Mouse (Mus musculus) pancreas, adult 10 weeks (tissue): ENCODE results near the gene Trim14. TPM values are rescaled to one million over a fixed set of nuclear protein-coding genes. Genes with fewer than 3 reads are reported as not detected.

Source experiments
- polyA plus RNA-seq: library from polyadenylated mRNA; stranded (reverse); fragments of 350-450 nt; fragmentation: Illumina TruSeq; extraction: RNeasy Lipid Tissue Mini Kit (QIAGEN cat#74804); gene quantifications from one replicate; pipeline ENCODE4 v1.2.3, GENCODE M21; 2015; ENCODE audit warnings: low read depth, low replicate concordance; ENCODE audit not compliant: insufficient read depth

Trim14 gene
- 4.8 TPM for polyA plus RNA-seq

DNA sequence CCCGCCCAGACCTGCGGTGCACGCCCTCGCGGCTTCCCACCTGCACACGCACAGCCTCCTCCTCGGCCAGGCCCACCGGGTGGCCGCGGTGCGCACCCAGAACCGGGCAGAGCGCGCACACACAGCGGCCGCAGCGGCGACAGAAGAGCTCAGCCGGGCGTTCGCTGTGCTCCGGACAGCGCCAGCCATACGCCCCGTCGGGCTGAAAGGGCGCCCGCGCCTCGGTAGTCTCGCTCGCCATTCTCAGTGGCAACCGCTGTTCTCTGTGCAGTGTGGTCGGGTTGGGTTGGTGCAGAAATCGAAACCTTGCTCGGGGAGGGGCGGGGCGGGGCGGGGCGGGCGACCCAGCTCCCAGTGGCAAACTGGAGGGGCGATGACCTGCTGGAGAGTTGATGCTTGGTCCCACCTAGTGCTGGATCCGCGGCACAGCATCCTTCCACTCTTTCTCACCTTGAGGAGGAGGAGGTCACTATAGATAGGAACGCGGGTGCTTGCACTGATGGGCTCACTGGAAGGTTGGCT, at the start of gene Trim14:
TSS of gene Trim14 (minus strand) at position 302 of the 522 bp plus-strand sequence.

DNA sequence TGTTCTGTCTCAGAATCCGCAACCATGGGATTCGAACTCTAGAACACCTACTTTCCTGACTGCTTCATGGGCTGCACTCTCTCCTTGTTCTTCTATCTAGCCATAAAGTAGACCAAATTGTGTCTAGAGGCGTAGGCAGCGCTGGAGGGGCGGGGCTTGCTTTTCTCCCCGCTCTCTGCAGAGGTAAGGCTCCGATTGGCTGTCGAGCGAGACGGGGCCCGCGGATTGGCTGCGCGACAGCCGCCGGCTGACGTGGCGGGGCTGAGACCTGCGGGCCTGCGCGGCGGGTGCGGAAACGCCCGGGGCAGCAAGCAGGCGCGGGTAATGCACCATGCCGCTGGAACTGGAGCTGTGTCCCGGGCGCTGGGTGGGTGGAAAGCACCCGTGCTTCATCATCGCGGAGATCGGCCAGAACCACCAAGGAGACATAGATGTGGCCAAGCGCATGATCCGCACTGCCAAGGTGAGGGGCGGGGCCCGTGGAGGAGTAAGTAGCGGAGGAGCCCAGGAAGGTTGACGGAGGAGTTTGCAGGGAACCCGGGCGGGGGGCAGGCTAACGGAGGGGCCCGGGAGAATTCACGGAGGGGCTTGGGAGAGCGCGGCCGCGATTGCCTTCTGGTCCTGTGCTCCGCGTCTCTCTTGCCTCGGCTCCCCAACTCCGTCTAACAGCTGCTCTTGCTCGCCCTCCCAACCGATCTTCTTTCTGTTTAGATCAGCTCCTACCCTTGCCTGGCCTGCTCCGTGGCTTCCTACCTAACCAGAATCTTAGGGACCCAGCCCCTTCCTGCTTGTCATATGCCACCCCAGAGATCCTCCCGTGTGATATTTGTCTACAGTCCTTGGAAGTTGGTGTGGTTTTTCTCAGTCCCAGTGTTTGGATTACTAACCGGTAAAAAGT, 46.7 kb downstream of the Trim14 start, which contains the start of gene Nans:
TSS of gene Nans (plus strand) at position 221 of the 898 bp plus-strand sequence.

GRCm38 (mm10) chr4:46450519-46451131, 85.3 kb downstream of the Trim14 start, which contains the start of gene Anp32b:
Gene Anp32b (plus strand): TSS chr4:46450902.

Other genes with a start within 250 kb of the Trim14 start
- not detected for gene Foxe1, start 192.5 kb downstream of the Trim14 start, polyA plus RNA-seq
- gene Trmo, start 146.7 kb downstream of the Trim14 start, polyA plus RNA-seq, result 0.85 TPM
- gene Hemgn, start 122.6 kb downstream of the Trim14 start, polyA plus RNA-seq, result not detected
- 25.5 TPM for gene Anp32b, start 85.2 kb downstream of the Trim14 start, polyA plus RNA-seq
- 9.7 TPM for gene Nans, start 46.9 kb downstream of the Trim14 start, polyA plus RNA-seq
- gene Coro2a, start 66.1 kb upstream of the Trim14 start, polyA plus RNA-seq, result 0.92 TPM
- 1.00 TPM for gene Tbc1d2, start 114.1 kb upstream of the Trim14 start, polyA plus RNA-seq